Mouse (Mus musculus) cerebellum, postnatal 14 days (tissue): Measurements from ENCODE around the gene BC028528.
"Not testable (repeated sequence)": the region's sequence is repeated elsewhere in the genome, so short reads cannot be mapped to it uniquely, and the experiment has no call there.

Source experiments
- DNase-seq, 2 experiments: peaks; one replicate each; pipeline ENCODE4 v3.0.0; 2021; ENCODE audit warnings: mixed read lengths in 2 of 2

Gene BC028528

GRCm38 (mm10) chr3:95872048-95872447, 19.8 kb downstream of the BC028528 start:
- DNase-seq = no peak

- peak; percentile 88 to 89 for DNase-seq
Observed at GRCm38 (mm10) chr3:95871392-95871867, 20.4 kb downstream of the BC028528 start, which contains the start of gene Mrps21. Gene Mrps21, minus strand, starts transcription at chr3:95871519.

- no peak for DNase-seq
Observed at GRCm38 (mm10) chr3:95870976-95871375, 20.8 kb downstream of the BC028528 start.

GRCm38 (mm10) chr3:95867408-95867807, 24.4 kb downstream of the BC028528 start:
- no peak for DNase-seq

GRCm38 (mm10) chr3:95866071-95866470, 25.7 kb downstream of the BC028528 start:
- no peak for DNase-seq

GRCm38 (mm10) chr3:95865571-95865970, 26.2 kb downstream of the BC028528 start:
- DNase-seq = no peak

GRCm38 (mm10) chr3:95865050-95865449, 26.8 kb downstream of the BC028528 start:
- DNase-seq = no peak

GRCm38 (mm10) chr3:95863578-95863977, 28.2 kb downstream of the BC028528 start:
- DNase-seq = no peak

- peak; percentile 87 to 91 for DNase-seq
Observed at GRCm38 (mm10) chr3:95861796-95862195, 30.0 kb downstream of the BC028528 start.

- DNase-seq = peak in 1 of 2 experiments; percentile 42
Observed at GRCm38 (mm10) chr3:95861216-95861615, 30.6 kb downstream of the BC028528 start.

GRCm38 (mm10) chr3:95860323-95860722, 31.5 kb downstream of the BC028528 start:
- DNase-seq = no peak

- DNase-seq = not testable (repeated sequence)
Observed at GRCm38 (mm10) chr3:95858278-95858677, 33.5 kb downstream of the BC028528 start.

- not testable (repeated sequence) for DNase-seq
Observed at GRCm38 (mm10) chr3:95857050-95857449, 34.8 kb downstream of the BC028528 start.

- no peak for DNase-seq
Observed at GRCm38 (mm10) chr3:95856115-95856514, 35.7 kb downstream of the BC028528 start.

- peak; percentile 93 to 94 for DNase-seq
Observed at GRCm38 (mm10) chr3:95855502-95856089, 36.2 kb downstream of the BC028528 start, which contains the start of gene Prpf3. Gene Prpf3, minus strand, starts transcription at chr3:95855885.

GRCm38 (mm10) chr3:95851317-95851716, 40.5 kb downstream of the BC028528 start:
- no peak for DNase-seq

GRCm38 (mm10) chr3:95850611-95851010, 41.2 kb downstream of the BC028528 start:
- DNase-seq = no peak

GRCm38 (mm10) chr3:95842503-95843214, 49.1 kb downstream of the BC028528 start:
- DNase-seq = no peak

- no peak for DNase-seq
Observed at GRCm38 (mm10) chr3:95839250-95839649, 52.6 kb downstream of the BC028528 start.
